Mouse (Mus musculus) lung, postnatal 25 days (tissue): Measurements from ENCODE around the gene Rcor1.

Experiments used
- DNase-seq: peaks from one replicate; pipeline ENCODE4 v3.0.0; 2022; ENCODE audit warnings: low spot score

The Rcor1 gene

DNA sequence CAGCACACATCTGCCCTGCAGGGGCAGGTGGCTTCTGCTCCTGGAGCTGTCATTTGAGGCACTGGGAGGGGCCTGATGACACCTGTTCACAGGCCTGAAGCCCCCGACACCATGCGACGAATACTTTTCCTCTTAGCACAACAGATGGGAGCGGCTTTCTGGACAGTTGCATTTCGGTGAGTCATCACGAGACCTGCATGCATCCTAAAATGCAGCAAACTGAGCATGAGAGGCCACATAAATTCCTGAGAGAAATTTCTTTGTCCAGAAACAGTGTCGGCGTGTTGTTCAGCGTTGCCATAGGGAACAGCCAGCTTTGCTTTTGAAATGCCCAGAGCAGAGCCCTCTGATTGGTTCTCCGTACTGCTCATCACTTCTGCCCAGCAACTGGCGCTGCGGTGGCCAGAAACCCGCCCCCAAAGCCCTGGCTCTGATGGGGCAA is 125.2 kb downstream of the Rcor1 start:
- DNase-seq, result peak; percentile 94

DNA sequence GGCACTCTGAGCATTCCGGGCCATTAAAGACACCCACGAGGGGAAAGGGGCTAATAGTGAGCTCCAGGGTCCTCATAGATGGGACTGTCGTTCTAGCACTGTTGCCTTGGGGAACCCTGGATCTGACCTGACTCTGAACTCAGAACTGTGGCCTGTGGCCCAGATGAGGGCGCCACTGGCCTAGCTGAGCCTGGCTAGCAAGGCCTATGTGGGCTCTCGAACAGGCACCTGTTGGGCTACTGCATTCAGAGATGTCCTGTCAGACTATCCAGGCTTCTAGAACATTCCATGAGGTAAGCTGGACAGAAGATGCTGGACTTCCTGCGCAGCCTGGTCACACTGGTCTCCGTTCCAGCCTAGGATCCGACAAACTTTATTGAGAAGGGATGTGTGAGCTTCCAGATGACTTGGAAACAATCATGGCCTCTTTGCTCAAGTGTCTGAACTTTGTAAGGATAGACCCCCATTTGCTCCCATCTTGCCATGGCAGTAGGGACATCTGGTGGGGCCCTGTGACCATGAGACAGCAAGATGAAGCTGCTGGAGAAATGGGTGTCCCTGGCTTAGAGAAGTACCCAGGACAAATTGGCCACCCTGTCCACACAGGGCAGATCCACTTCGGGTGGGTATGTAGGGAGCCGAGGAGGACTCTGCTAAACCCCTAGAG is 126.1 kb downstream of the Rcor1 start:
- peak; percentile 31 for DNase-seq
